Mouse (Mus musculus) gonadal fat pad, adult 2 months (tissue): ENCODE results near the gene Nox1. TPM values are rescaled to one million over a fixed set of nuclear protein-coding genes. Genes with fewer than 3 reads are reported as not detected.

Experiments
- DNase-seq: peaks from one replicate; pipeline ENCODE4 v3.0.0-alpha.2; 2012; ENCODE audit warnings: low read depth
- polyA plus RNA-seq: library from polyadenylated mRNA; depleted of rRNA; stranded (reverse); fragments of >200 nt; gene quantifications from 2 replicates; pipeline ENCODE4 v1.2.3, GENCODE M21; 2012; rRNA removed

Gene Nox1
- polyA plus RNA-seq, 1 experiment: not detected

DNA sequence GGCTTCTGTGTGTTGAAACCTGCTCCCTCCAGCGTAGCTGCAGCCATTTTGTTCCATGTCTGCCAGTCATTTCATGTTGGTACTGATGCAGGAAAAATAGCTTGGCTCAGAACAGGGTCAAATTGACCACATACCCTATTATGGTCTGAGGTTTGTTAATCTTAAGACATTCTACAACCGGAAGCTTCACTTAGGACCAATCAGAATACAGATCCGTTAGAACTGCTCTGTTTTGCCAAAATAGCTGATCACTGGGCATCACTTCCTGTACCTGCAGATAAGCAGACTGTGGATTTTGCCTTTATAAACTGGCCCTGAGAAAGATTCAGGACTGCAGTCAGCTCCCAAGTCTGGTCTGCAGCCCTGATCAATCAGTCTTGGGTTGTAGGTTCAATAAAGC, 93.2 kb downstream of the Nox1 start:
- no peak for DNase-seq

- DNase-seq: no peak
Observed at GRCm38 (mm10) chrX:134116417-134116816, 105.3 kb downstream of the Nox1 start.

DNA sequence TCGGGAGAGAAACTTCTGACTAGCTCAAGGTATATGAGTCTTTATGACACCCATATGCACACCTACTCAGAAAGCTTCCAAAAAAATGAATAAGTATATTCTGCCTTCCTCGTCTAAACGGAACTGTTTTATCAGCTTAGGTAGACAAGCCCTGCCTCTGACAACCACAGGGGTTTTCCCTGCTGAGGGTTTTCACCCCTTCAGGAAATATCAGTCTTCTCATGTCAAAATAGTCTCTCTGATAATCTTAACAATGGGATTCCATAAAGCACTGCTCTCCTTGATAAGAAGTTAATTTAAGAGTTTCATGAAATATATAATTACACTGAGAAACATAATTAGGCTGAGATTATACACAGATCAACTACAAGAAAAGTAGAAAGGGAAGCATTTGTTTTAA, 110.0 kb downstream of the Nox1 start:
- no peak for DNase-seq

- no peak for DNase-seq
Observed at GRCm38 (mm10) chrX:134102641-134103040, 119.1 kb downstream of the Nox1 start.

- DNase-seq: no peak
Observed at GRCm38 (mm10) chrX:134085453-134085852, 136.3 kb downstream of the Nox1 start.

DNA sequence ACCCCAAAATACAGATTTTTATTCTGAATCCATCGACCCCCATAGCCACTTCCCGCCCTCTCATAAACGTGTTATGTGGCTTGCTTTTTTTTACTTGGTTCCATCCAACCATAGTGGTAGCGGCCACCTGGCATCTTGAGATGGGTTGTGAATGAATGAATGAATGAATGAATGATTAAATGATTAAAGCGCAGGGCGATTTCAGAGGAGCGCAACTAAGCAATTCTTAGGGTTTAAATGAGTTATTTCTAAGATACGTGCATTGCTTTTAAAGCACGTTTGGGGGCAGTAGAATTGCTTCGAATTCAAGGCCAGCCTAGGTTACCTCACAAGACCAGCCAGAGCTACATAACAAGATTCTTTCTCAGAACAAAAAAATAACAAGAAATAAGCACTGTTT, 162.0 kb downstream of the Nox1 start:
- DNase-seq: no peak

GRCm38 (mm10) chrX:134058987-134059712, 162.6 kb downstream of the Nox1 start, which contains the start of gene Cstf2:
Cstf2 (plus strand) TSS chrX:134059187.
- no peak for DNase-seq

GRCm38 (mm10) chrX:134058040-134058875, 163.5 kb downstream of the Nox1 start:
- no peak for DNase-seq

GRCm38 (mm10) chrX:134056897-134057296, 164.9 kb downstream of the Nox1 start:
- DNase-seq: no peak

DNA sequence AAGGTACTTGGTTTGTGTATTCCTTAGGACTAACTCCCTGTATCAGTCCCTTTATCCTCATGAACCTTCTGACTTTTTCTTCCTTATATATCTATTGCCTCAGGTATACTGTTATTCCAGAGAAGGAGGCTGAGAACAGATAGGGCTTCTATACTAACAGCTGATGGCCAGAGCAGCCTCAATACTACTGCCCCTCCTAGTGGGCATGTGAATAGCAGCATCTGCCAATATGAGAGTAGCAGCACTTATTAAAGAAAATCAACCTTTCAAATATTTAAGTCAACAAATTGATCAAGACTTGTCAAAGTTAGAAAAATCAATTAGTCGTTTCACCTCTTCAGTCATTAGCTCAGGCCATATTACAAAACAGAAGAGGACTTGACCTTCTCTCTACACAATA, 172.8 kb downstream of the Nox1 start:
- DNase-seq: no peak

Other genes with a start within 250 kb of the Nox1 start
- 42.9 and 56.1 TPM in 2 replicates for gene Sytl4, start 240.1 kb downstream of the Nox1 start, polyA plus RNA-seq
- gene Cstf2, start 162.8 kb downstream of the Nox1 start, polyA plus RNA-seq: 24.0 and 31.0 TPM in 2 replicates
- 8.8 and 11.9 TPM in 2 replicates for gene Xkrx, start 59.9 kb downstream of the Nox1 start, polyA plus RNA-seq
- gene Arl13a, start 34.5 kb downstream of the Nox1 start, polyA plus RNA-seq: 0.14 and 0.24 TPM in 2 replicates
- 9.3 and 11.5 TPM in 2 replicates for gene Trmt2b, start 55.0 kb upstream of the Nox1 start, polyA plus RNA-seq
- 0.63 and 1.0 TPM in 2 replicates for gene Tmem35a, start 73.3 kb upstream of the Nox1 start, polyA plus RNA-seq
- gene Cenpi, start 86.1 kb upstream of the Nox1 start, polyA plus RNA-seq: 0.27 and 0.43 TPM in 2 replicates
- 0.81 and 1.3 TPM in 2 replicates for gene Drp2, start 182.6 kb upstream of the Nox1 start, polyA plus RNA-seq